Mouse (Mus musculus) layer of hippocampus, adult 6 months (tissue): ENCODE data around the gene Vmn2r52. TPM values are rescaled to one million over a fixed set of nuclear protein-coding genes. Genes with fewer than 3 reads are reported as not detected.

Experiments used
- long read RNA-seq, 2 experiments: library from polyadenylated mRNA; unstranded; transcript quantifications; one replicate each; pipeline ENCODE4 v2.0.0; 2019 to 2020
- polyA plus RNA-seq: library from polyadenylated mRNA; unstranded; fragments of <200 nt; fragmentation: Nextera tagmentation; gene quantifications from 2 replicates; pipeline ENCODE4 v1.2.3, GENCODE M21; 2021

Vmn2r52 gene
- not detected in 2 replicates for polyA plus RNA-seq
- long read RNA-seq, experiment 1 = 0 reads
- long read RNA-seq, experiment 2 = 0 reads

GRCm38 (mm10) chr7:10176473-10176872, at the start of gene Vmn2r52:
TSS of gene Vmn2r52 (minus strand) at chr7:10176573.

GRCm38 (mm10) chr7:10105641-10106040, 70.7 kb downstream of the Vmn2r52 start, which contains the start of gene Vmn2r51:
TSS of gene Vmn2r51 (minus strand) at chr7:10105741.

Other genes with a start within 250 kb of the Vmn2r52 start
- gene Vmn2r48, start 223.0 kb downstream of the Vmn2r52 start, polyA plus RNA-seq = not detected in 2 replicates
- gene Vmn2r49, start 184.3 kb downstream of the Vmn2r52 start, polyA plus RNA-seq = not detected in 2 replicates
- not detected in 2 replicates for gene Vmn2r50, start 123.3 kb downstream of the Vmn2r52 start, polyA plus RNA-seq
- gene Vmn2r51, start 70.8 kb downstream of the Vmn2r52 start, polyA plus RNA-seq = not detected in 2 replicates
- gene Vmn1r66, start 101.4 kb upstream of the Vmn2r52 start, polyA plus RNA-seq = not detected in 2 replicates